Mouse (Mus musculus): ENCODE results near the gene Drap1. TPM values are rescaled to one million over a fixed set of nuclear protein-coding genes. Genes with fewer than 3 reads are reported as not detected.

The Drap1 gene
- polyA plus RNA-seq, 1 experiment: not detected

GRCm38 (mm10) chr19:5418750-5419466 lies 5.9 kb downstream of the Drap1 start:
- no peak for TF ChIP-seq CTCF (IDR thresholded peaks at IDR 0.05; ENCODE audit: insufficient read depth, low read depth, low read length)
- no peak for TF ChIP-seq POLR2A (IDR thresholded peaks at IDR 0.05; ENCODE audit: insufficient read depth, low read depth, low read length)
- 93% methylated on average over 8 of the region's 8 CpGs for WGBS
- Histone ChIP-seq H3K4me3 (ENCODE audit: insufficient read depth, low read depth, low read length) (no peak overlapping the region), H3K4me1 (ENCODE audit: control insufficient read depth, insufficient read depth, low read length) (peaks cover 18% of the 10 kb centered on the region), H3K27ac (ENCODE audit: insufficient read depth, low read depth, low read length) (no peak overlapping the region)

GRCm38 (mm10) chr19:5414534-5414957 lies 10.2 kb downstream of the Drap1 start:
- 65% methylated on average over 2 of the region's 2 CpGs for WGBS
- Histone ChIP-seq H3K4me1 (ENCODE audit: control insufficient read depth, insufficient read depth, low read length) (peaks cover 6% of the 10 kb centered on the region), H3K4me3 (ENCODE audit: insufficient read depth, low read depth, low read length) (no peak overlapping the region), H3K27ac (ENCODE audit: insufficient read depth, low read depth, low read length) (no peak overlapping the region)
- TF ChIP-seq CTCF (IDR thresholded peaks at IDR 0.05; ENCODE audit: insufficient read depth, low read depth, low read length): no peak
- no peak for TF ChIP-seq POLR2A (IDR thresholded peaks at IDR 0.05; ENCODE audit: insufficient read depth, low read depth, low read length)

DNA sequence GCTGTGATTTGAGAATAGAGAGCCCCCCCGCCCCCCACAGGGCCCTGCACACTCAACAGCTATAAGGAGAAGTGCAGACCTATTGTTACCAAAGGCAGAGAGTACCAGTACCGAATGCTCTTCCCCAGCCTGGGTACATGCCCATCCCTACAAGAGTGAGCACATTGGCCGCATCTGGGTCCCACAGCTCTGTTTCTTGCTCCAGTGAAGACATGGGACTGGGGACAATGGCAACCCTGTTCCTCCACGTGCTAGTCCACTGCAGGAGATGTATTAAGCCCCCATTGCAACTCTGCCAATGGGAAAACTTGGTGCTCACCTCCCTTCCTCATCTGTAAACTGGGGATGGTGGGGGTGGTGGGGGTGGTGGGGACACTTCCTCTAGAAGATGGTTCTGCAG lies 10.9 kb downstream of the Drap1 start:
- Histone ChIP-seq H3K27ac (ENCODE audit: insufficient read depth, low read depth, low read length) (no peak overlapping the region), H3K4me3 (ENCODE audit: insufficient read depth, low read depth, low read length) (no peak overlapping the region), H3K4me1 (ENCODE audit: control insufficient read depth, insufficient read depth, low read length) (peaks cover 7% of the 10 kb centered on the region)
- WGBS: 62% methylated on average over 4 of the region's 4 CpGs
- TF ChIP-seq POLR2A (IDR thresholded peaks at IDR 0.05; ENCODE audit: insufficient read depth, low read depth, low read length) (no peak), CTCF (IDR thresholded peaks at IDR 0.05; ENCODE audit: insufficient read depth, low read depth, low read length) (no peak)

DNA sequence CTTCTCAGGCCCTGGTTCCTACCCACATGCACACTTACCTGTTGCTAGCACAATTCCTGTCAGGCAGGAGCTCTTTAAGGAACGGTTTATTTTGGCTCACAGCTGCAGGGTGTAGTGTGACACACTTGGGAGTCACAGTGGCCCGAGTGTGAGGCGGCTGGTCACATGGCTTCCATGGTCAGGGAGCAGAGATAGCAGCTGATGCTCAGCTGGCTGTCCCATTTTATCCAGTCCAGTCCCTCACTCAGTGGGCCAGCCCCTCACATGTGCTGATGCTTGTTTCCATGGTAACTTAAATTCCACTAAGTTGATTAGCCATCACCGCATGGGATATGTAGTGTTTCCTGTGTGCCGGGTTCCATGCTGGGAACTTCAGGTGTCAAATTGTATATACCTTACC lies 12.8 kb downstream of the Drap1 start:
- TF ChIP-seq CTCF (IDR thresholded peaks at IDR 0.05; ENCODE audit: insufficient read depth, low read depth, low read length) (no peak), POLR2A (IDR thresholded peaks at IDR 0.05; ENCODE audit: insufficient read depth, low read depth, low read length) (no peak)
- Histone ChIP-seq H3K27ac (ENCODE audit: insufficient read depth, low read depth, low read length) (no peak overlapping the region), H3K4me3 (ENCODE audit: insufficient read depth, low read depth, low read length) (no peak overlapping the region), H3K4me1 (ENCODE audit: control insufficient read depth, insufficient read depth, low read length) (peaks cover 14% of the 10 kb centered on the region)
- 40% methylated on average over 5 of the region's 5 CpGs for WGBS

DNA sequence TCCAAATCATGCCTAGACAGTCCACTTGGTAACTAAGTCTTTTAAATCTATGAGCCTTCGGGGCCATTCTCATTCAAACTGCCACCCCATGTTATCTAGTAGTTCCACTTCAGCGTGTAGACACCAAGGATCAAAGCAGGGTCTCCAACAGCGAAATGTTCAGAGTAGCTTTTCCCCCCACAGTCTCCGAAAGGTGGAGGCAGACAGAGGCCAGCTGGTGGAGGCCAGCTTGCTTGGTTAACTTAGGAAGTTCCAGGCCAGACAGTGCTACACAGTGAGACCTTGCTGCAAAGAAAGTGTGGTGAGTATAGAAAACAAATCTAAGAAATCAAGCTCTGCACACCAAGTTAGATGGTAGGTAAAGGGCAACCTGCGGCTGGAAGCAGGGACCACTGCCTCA lies 14.1 kb downstream of the Drap1 start:
- Histone ChIP-seq H3K4me3 (ENCODE audit: insufficient read depth, low read depth, low read length) (no peak overlapping the region), H3K27ac (ENCODE audit: insufficient read depth, low read depth, low read length) (no peak overlapping the region), H3K4me1 (ENCODE audit: control insufficient read depth, insufficient read depth, low read length) (peaks cover 16% of the 10 kb centered on the region)
- TF ChIP-seq CTCF (IDR thresholded peaks at IDR 0.05; ENCODE audit: insufficient read depth, low read depth, low read length) (no peak), POLR2A (IDR thresholded peaks at IDR 0.05; ENCODE audit: insufficient read depth, low read depth, low read length) (no peak)
- WGBS: 89% methylated on average over 5 of the region's 5 CpGs

DNA sequence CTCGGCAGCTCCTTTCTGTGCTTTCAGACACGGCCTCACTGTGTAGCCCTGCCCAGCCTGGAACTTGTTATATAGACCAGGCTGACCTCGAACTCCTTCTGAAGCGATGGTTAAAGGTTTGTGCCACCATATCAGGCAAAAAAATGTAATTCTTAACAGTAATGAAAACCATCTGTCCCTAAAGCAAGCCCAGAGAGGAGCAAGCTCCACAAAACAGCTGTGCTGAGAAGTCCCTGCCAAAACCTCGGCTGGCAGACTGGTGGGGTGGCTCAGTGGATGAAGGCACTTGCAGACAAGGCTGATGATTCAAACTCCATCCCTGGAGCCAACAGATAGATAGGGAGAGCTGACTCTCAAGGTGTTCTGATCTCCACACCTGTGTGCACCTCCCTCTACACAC lies 15.7 kb downstream of the Drap1 start:
- Histone ChIP-seq H3K4me1 (ENCODE audit: control insufficient read depth, insufficient read depth, low read length) (peaks cover 16% of the 10 kb centered on the region), H3K4me3 (ENCODE audit: insufficient read depth, low read depth, low read length) (no peak overlapping the region), H3K27ac (ENCODE audit: insufficient read depth, low read depth, low read length) (no peak overlapping the region)
- 70% methylated on average over 5 of the region's 5 CpGs for whole genome bisulfite sequencing
- TF ChIP-seq POLR2A (IDR thresholded peaks at IDR 0.05; ENCODE audit: insufficient read depth, low read depth, low read length) (no peak), CTCF (IDR thresholded peaks at IDR 0.05; ENCODE audit: insufficient read depth, low read depth, low read length) (no peak)

GRCm38 (mm10) chr19:5408057-5409001 lies 16.4 kb downstream of the Drap1 start:
- Histone ChIP-seq H3K4me3 (ENCODE audit: insufficient read depth, low read depth, low read length) (no peak overlapping the region), H3K27ac (ENCODE audit: insufficient read depth, low read depth, low read length) (peak overlapping the region; percentile 46), H3K4me1 (ENCODE audit: control insufficient read depth, insufficient read depth, low read length) (peaks cover 16% of the 10 kb centered on the region)
- WGBS: 65% methylated on average over 13 of the region's 13 CpGs
- TF ChIP-seq CTCF (IDR thresholded peaks at IDR 0.05; ENCODE audit: insufficient read depth, low read depth, low read length) (no peak), POLR2A (IDR thresholded peaks at IDR 0.05; ENCODE audit: insufficient read depth, low read depth, low read length) (no peak)

DNA sequence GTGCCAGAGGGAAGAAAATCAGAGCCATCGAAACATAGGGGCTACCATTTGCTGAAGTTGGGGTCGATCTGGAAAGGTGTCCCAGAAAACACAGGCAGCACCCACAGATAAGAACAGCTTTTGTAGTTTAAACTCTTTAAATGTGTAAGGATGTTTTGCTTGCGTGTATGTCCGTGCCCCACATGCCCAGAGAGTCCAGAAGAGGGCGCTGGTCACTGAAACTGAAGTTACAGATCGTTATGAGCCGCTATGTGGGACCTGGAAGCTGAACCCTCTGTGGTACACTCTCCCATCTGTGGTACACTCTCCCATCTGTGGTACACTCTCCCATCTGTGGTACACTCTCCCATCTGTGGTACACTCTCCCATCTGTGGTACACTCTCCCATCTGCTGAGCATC lies 17.6 kb downstream of the Drap1 start:
- peak overlapping the region; percentile 65 for H3K4me3 ChIP-seq (ENCODE audit: insufficient read depth, low read depth, low read length)
- H3K27ac ChIP-seq (ENCODE audit: insufficient read depth, low read depth, low read length): peak overlapping the region; percentile 99
- 3% methylated on average over 7 of the region's 7 CpGs for WGBS
- H3K4me1 ChIP-seq (ENCODE audit: control insufficient read depth, insufficient read depth, low read length): peaks cover 16% of the 10 kb centered on the region
- 0 out of 2 replicates have a peak, but pooled peaks have one; percentile 38 for TF ChIP-seq CTCF (IDR thresholded peaks at IDR 0.05; ENCODE audit: insufficient read depth, low read depth, low read length)
- TF ChIP-seq POLR2A (IDR thresholded peaks at IDR 0.05; ENCODE audit: insufficient read depth, low read depth, low read length): no peak

DNA sequence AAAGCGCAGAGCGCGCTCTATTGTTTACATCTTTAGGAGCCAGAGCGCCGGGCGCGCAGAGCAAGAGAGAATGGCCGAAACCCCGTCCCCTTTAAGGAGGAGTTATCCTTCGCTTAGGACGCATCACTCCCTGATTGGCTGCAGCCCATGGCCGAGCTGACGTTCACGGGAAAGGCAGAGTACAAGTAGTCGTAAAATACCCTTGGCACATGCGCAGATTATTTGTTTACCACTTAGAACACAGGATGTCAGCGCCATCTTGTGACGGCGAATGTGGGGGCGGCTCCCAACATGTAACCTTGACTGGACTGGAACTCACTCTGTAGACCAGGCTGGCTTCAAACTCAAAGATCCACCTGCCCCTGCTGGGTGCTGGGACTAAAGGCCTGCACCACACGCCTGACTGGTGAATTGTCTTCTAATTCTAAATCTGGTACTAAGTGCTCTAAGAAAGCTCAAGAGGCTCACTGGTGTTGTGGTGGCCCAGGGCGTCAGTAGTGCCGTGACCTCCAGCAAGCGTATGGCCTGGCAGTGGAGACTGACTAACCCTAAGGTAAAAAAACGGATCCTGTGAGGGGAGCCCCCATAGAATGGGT lies 18.1 kb downstream of the Drap1 start:
- 4% methylated on average over 24 of the region's 25 CpGs for WGBS
- Histone ChIP-seq H3K27ac (ENCODE audit: insufficient read depth, low read depth, low read length) (peak overlapping the region; percentile 99), H3K4me1 (ENCODE audit: control insufficient read depth, insufficient read depth, low read length) (peaks cover 12% of the 10 kb centered on the region), H3K4me3 (ENCODE audit: insufficient read depth, low read depth, low read length) (peak overlapping the region; percentile 65)

Data from olfactory bulb, adult 2 months (tissue).